Mouse (Mus musculus) embryonic fibroblast, embryonic 13.5 days (primary cell): ENCODE results near the gene Rce1. TPM values are rescaled to one million over a fixed set of nuclear protein-coding genes. Genes with fewer than 3 reads are reported as not detected.
A peak's percentile ranks its signal among the peaks of the same experiment; 100 is the strongest.

Experiments used
- H3K27ac ChIP-seq: 2 replicates; pipeline ENCODE4 v1.5.1; 2012; ENCODE audit warnings: low read length, control low read depth, inconsistent platforms; ENCODE audit not compliant: insufficient read depth
- H3K4me1 ChIP-seq: 2 replicates; pipeline ENCODE4 v1.6.1; 2011; ENCODE audit warnings: low read length; ENCODE audit not compliant: control insufficient read depth, insufficient read depth
- H3K4me3 ChIP-seq: 2 replicates; pipeline ENCODE4 v1.5.1; 2011; ENCODE audit warnings: mild to moderate bottlenecking, control low read depth, low read length; ENCODE audit not compliant: insufficient read depth
- CTCF ChIP-seq: IDR thresholded peaks from 2 replicates; pipeline ENCODE4 v1.5.1; 2011; ENCODE audit warnings: mild to moderate bottlenecking, control low read depth, low read length, moderate library complexity, borderline replicate concordance; ENCODE audit not compliant: insufficient read depth
- POLR2A ChIP-seq: IDR thresholded peaks from 2 replicates; pipeline ENCODE4 v1.6.1; 2011; ENCODE audit warnings: low read depth, mild to moderate bottlenecking, control low read depth, low read length, moderate library complexity
- polyA plus RNA-seq: library from polyadenylated mRNA; stranded (reverse); fragments of >200 nt; gene quantifications from 2 replicates; pipeline ENCODE4 v1.2.4, GENCODE M21; 2011; ENCODE audit warnings: low read depth; ENCODE audit not compliant: missing spikeins, insufficient read length

Rce1 gene
- polyA plus RNA-seq, 1 experiment = 27.5 TPM

- Histone ChIP-seq H3K4me1 (no peaks in the 10 kb centered on the region), H3K4me3 (no peak overlapping the region), H3K27ac (no peak overlapping the region)
- TF ChIP-seq CTCF (no peak), POLR2A (no peak)
Observed at GRCm38 (mm10) chr19:4579296-4579695, 46.1 kb downstream of the Rce1 start.

GRCm38 (mm10) chr19:4578799-4579198 is 46.6 kb downstream of the Rce1 start:
- no peak overlapping the region for H3K4me3 ChIP-seq
- H3K27ac ChIP-seq = no peak overlapping the region
- no peaks in the 10 kb centered on the region for H3K4me1 ChIP-seq
- TF ChIP-seq CTCF = no peak
- no peak for TF ChIP-seq POLR2A

DNA sequence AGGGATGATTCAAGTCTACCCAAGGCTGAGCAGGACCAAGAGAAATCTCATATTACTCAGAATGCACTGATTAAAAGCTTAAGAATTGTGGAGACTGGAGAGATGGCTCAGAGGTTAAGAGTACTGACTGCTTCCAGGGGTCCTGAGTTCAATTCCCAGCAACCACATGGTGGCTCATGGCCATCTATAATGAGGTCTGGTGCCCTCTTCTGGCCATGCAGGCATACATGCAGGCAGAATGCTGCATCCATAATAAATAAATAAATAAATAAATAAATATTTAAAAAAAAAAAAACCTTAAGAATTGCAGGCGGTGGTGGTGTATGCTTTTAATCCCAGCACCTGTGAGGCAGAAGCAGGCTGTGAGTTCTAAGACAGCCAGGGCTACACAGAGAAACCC is 52.2 kb downstream of the Rce1 start:
- no peaks in the 10 kb centered on the region for H3K4me1 ChIP-seq

More for the DNA sequence above, 52.2 kb downstream of the Rce1 start:
- Histone ChIP-seq H3K27ac (no peak overlapping the region), H3K4me3 (no peak overlapping the region)
- TF ChIP-seq POLR2A (no peak), CTCF (peak; percentile 10; the same call in 1 of the 2 replicates)

Other genes starting within 250 kb of the Rce1 start
- 78.1 and 90.4 TPM in 2 replicates for gene Kdm2a, start 227.4 kb downstream of the Rce1 start, polyA plus RNA-seq
- 24.1 and 29.2 TPM in 2 replicates for gene Rhod, start 186.2 kb downstream of the Rce1 start, polyA plus RNA-seq
- 1.4 and 1.9 TPM in 2 replicates for gene Syt12, start 148.2 kb downstream of the Rce1 start, polyA plus RNA-seq
- not detected in 2 replicates for gene 2010003K11Rik, start 127.1 kb downstream of the Rce1 start, polyA plus RNA-seq
- 16.4 and 17.3 TPM in 2 replicates for gene Pcx, start 115.2 kb downstream of the Rce1 start, polyA plus RNA-seq
- gene Lrfn4, start 10.0 kb downstream of the Rce1 start, polyA plus RNA-seq = 20.2 and 20.3 TPM in 2 replicates
- 0.50 TPM in 1 of 2 replicates, not detected in the other for gene Gm960, start 73.0 kb upstream of the Rce1 start, polyA plus RNA-seq
- not detected in 2 replicates for gene Sptbn2, start 85.5 kb upstream of the Rce1 start, polyA plus RNA-seq
- 7.0 and 11.9 TPM in 2 replicates for gene Rbm4b, start 130.9 kb upstream of the Rce1 start, polyA plus RNA-seq
- gene Rbm4, start 168.3 kb upstream of the Rce1 start, polyA plus RNA-seq = 39.8 and 48.3 TPM in 2 replicates
- 7.8 and 16.1 TPM in 2 replicates for gene Gm21992, start 186.0 kb upstream of the Rce1 start, polyA plus RNA-seq
- gene Rbm14, start 186.0 kb upstream of the Rce1 start, polyA plus RNA-seq = 33.4 and 33.6 TPM in 2 replicates
- 43.3 and 48.7 TPM in 2 replicates for gene Ccs, start 213.7 kb upstream of the Rce1 start, polyA plus RNA-seq
- 0.26 TPM in 1 of 2 replicates, not detected in the other for gene Ccdc87, start 213.7 kb upstream of the Rce1 start, polyA plus RNA-seq
- 20.3 and 23.5 TPM in 2 replicates for gene Ctsf, start 229.5 kb upstream of the Rce1 start, polyA plus RNA-seq